Mouse (Mus musculus) liver, embryonic 16.5 days (tissue): ENCODE results near the gene Ly86. TPM values are rescaled to one million over a fixed set of nuclear protein-coding genes. Genes with fewer than 3 reads are reported as not detected.
A peak's percentile ranks its signal among the peaks of the same experiment; 100 is the strongest.

ENCODE experiments used
- ATAC-seq: fragments of 200-750 bp; cut with Nextera tagmentation; 2 replicates; pipeline ENCODE4 v1.8.0; 2017; ENCODE audit warnings: low read depth, mild to moderate bottlenecking, moderate number of reproducible peaks, moderate library complexity
- H3K27ac ChIP-seq: fragments of 300-500 bp; sonication (generic); 2 replicates; pipeline ENCODE4 v1.5.1; 2014; ENCODE audit warnings: mild to moderate bottlenecking, low read length
- H3K27me3 ChIP-seq: fragments of 300-500 bp; sonication (generic); 2 replicates; pipeline ENCODE4 v1.6.1; 2014; ENCODE audit warnings: low read depth, low read length, mixed read lengths; ENCODE audit not compliant: control insufficient read depth, insufficient read depth
- H3K36me3 ChIP-seq: fragments of 300-500 bp; sonication (generic); 2 replicates; pipeline ENCODE4 v1.6.1; 2014; ENCODE audit warnings: mild to moderate bottlenecking; ENCODE audit not compliant: control insufficient read depth, insufficient read depth
- H3K4me1 ChIP-seq: fragments of 300-500 bp; sonication (generic); 2 replicates; pipeline ENCODE4 v1.6.1; 2014; ENCODE audit warnings: low read depth, low read length, mixed read lengths; ENCODE audit not compliant: control insufficient read depth
- H3K4me2 ChIP-seq: fragments of 300-500 bp; sonication (generic); 2 replicates; pipeline ENCODE4 v1.6.1; 2014; ENCODE audit warnings: low read depth, low read length, mixed read lengths
- H3K4me3 ChIP-seq: fragments of 300-500 bp; sonication (generic); 2 replicates; pipeline ENCODE4 v1.5.1; 2014; ENCODE audit warnings: low read depth, mild to moderate bottlenecking, low read length
- H3K9ac ChIP-seq: fragments of 300-500 bp; sonication (generic); 2 replicates; pipeline ENCODE4 v1.6.1; 2014; ENCODE audit warnings: low read depth, low read length
- H3K9me3 ChIP-seq: fragments of 300-500 bp; sonication (generic); replicated peaks from 2 replicates; pipeline ENCODE4 v1.6.1; 2016; ENCODE audit warnings: low read length; ENCODE audit not compliant: control insufficient read depth
- WGBS: fragments of 180-500 bp; shearing (Covaris S2); extraction: QIAGEN DNeasy Blood & Tissue Kit; methylation state at CpG from one replicate; pipeline ENCODE4 v1.1.7; 2014; ENCODE audit not compliant: insufficient replicate concordance; 5-methylcytosine and 5-hydroxymethylcytosine counted together
- polyA plus RNA-seq: library from polyadenylated mRNA; unstranded; fragments of >200 nt; fragmentation: Nextera tagmentation; extraction: Ambion mirVana; gene quantifications from 2 replicates; pipeline ENCODE4 v1.2.1, GENCODE M21; 2015

Ly86 gene
- polyA plus RNA-seq, 1 experiment from 2014 or later = 13.6 TPM

DNA sequence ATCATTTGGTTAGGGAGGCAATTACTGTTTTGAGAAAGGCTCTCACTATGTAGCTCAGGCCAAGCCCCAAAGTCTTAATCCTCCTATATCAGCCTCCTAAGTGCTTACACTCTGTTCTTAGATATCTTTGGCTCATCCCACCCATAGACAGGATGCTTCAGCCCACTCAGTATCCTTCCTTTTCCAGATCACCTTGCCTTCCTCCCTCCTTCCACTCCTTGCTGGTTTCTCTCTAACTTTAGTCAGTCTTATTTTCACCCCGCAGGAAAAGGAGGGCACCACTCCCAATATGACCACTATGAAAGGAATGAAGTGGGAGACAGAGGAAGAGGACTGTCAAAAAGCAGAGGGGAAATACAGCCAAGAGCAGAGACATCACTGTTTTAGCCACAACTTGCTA lies 2.2 kb upstream of the Ly86 start:
- no peak overlapping the region for H3K27ac ChIP-seq
- no peak overlapping the region for H3K4me2 ChIP-seq
- H3K9me3 ChIP-seq = no peaks in the 10 kb centered on the region
- ATAC-seq = no peak
- no peaks in the 10 kb centered on the region for H3K27me3 ChIP-seq
- H3K4me3 ChIP-seq = no peak overlapping the region
- WGBS = 57% methylated on average over 1 of the region's 1 CpGs
- H3K9ac ChIP-seq = no peak overlapping the region
- H3K36me3 ChIP-seq = no peaks in the 10 kb centered on the region
- no peaks in the 10 kb centered on the region; the same call in 1 of the 2 replicates for H3K4me1 ChIP-seq

DNA sequence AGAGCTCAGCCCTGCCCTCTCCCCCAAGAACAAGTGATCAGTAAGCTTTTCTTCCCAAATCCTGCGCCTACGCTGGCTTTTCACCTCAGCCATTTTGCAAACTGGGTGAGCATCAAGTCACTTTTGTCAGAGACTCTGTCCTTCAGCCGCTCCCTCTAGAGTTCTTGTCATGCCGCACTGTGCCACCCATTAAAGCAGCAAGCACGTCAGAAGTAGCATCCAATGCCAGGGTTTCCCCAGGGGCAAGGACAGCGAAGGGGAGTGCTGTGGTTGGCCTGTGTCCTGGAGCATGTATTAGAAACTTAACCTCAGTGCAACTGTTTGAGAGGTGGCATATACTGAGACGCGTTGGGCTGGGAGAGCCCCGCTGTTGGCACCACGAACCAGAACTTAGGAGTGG lies 815 bp downstream of the Ly86 start:
- Histone ChIP-seq H3K4me3 (peak overlapping the region; percentile 11; the same call in 1 of the 2 replicates), H3K27ac (no peak overlapping the region; the same call in 1 of the 2 replicates), H3K9ac (no peak overlapping the region), H3K9me3 (no peaks in the 10 kb centered on the region), H3K36me3 (no peaks in the 10 kb centered on the region), H3K4me2 (no peak overlapping the region), H3K4me1 (no peaks in the 10 kb centered on the region; the same call in 1 of the 2 replicates), H3K27me3 (no peaks in the 10 kb centered on the region)
- WGBS = 73% methylated on average over 10 of the region's 10 CpGs
- no peak for ATAC-seq

DNA sequence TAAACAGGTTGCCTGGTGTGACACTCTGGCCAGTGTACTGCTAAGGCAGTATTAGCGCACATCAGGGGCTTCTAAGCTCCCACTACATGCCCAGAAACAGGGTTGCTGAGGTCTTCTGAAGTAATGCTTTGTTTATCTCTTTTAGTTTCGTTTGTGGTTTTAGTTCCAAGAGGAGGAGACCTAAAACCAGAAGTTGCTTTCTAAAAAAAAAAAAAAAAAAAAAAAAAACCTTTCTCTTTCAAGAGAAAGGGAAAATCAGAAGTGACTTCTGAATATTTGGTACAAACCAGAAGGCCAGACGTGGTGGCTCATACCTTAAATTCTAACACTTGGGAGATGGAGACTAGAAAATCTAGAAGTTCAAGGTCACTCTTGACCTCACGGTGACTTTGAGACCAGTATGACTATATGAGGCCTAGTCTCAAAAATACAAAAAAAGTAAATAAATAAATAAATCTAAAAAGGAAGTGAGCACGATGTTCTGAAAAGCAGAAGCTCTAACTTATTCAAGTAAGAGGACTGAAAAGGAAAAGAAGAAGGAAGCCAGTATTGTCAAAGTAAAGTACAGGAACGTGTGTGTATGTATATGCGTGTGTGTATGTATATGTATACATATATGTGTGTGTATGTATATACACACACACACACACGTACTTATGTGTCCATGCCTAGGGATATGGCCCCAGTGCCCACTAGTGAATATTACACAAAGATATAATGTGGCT lies 3.0 kb downstream of the Ly86 start:
- no peak overlapping the region for H3K4me3 ChIP-seq
- no peak overlapping the region for H3K4me2 ChIP-seq
- 29% methylated on average over 8 of the region's 8 CpGs for WGBS
- no peaks in the 10 kb centered on the region; the same call in 1 of the 2 replicates for H3K4me1 ChIP-seq
- H3K9me3 ChIP-seq = no peaks in the 10 kb centered on the region
- no peaks in the 10 kb centered on the region for H3K27me3 ChIP-seq
- 0 out of 2 replicates have a peak overlapping the region, but pooled peaks have one; percentile 63 for H3K27ac ChIP-seq
- no peak for ATAC-seq
- H3K36me3 ChIP-seq = no peaks in the 10 kb centered on the region
- no peak overlapping the region for H3K9ac ChIP-seq

DNA sequence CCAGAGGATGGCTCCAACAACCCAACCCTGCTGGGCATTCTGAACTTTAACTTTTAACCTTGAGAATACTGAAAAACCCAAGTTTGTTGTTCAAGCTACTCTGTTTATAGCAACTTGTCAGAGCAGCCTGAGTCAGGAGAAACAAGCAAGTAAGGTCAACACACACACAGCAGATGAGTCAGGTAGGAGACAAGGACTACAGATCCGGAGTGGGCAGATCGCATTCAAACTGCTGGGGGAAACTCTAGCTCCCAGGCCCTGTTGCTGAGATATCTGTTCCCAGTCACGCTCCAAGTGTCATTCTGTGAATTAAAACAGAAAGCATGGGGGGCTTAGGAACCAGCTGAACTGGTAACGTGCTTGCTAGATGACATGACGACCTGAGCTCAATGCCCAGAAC lies 4.0 kb downstream of the Ly86 start:
- Histone ChIP-seq H3K27ac (no peak overlapping the region), H3K4me2 (no peak overlapping the region), H3K36me3 (no peaks in the 10 kb centered on the region)

DNA sequence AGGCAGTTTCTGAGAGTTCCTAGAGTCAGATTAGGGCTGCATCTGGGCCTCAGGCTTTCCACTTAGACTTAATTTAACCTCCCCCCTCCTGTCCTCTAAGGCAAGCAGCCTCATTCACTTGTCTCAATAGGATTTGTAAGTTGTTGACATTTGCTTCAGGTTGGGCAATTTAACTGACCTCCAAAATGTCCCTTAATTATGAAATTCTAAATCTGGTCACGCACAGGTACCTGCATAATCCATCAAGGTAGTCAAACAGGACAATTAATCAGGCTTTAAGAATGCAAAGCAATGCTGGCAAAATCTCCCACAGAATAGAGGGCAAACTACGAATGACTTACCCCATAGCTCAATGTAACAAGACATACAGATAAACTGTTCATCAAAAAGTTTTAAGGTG lies 8.0 kb downstream of the Ly86 start:
- H3K9me3 ChIP-seq = no peaks in the 10 kb centered on the region
- H3K4me3 ChIP-seq = no peak overlapping the region
- no peaks in the 10 kb centered on the region for H3K36me3 ChIP-seq
- H3K27ac ChIP-seq = no peak overlapping the region
- no peaks in the 10 kb centered on the region for H3K27me3 ChIP-seq
- 44% methylated on average over 2 of the region's 2 CpGs for WGBS
- ATAC-seq = no peak
- H3K4me1 ChIP-seq = no peaks in the 10 kb centered on the region; the same call in 1 of the 2 replicates
- H3K4me2 ChIP-seq = no peak overlapping the region
- H3K9ac ChIP-seq = no peak overlapping the region

More for the DNA sequence above, 4.0 kb downstream of the Ly86 start:
- WGBS = 66% methylated on average over 5 of the region's 5 CpGs
- H3K9ac ChIP-seq = no peak overlapping the region
- no peaks in the 10 kb centered on the region; the same call in 1 of the 2 replicates for H3K4me1 ChIP-seq
- H3K9me3 ChIP-seq = no peaks in the 10 kb centered on the region
- no peak for ATAC-seq
- H3K27me3 ChIP-seq = no peaks in the 10 kb centered on the region
- H3K4me3 ChIP-seq = no peak overlapping the region

DNA sequence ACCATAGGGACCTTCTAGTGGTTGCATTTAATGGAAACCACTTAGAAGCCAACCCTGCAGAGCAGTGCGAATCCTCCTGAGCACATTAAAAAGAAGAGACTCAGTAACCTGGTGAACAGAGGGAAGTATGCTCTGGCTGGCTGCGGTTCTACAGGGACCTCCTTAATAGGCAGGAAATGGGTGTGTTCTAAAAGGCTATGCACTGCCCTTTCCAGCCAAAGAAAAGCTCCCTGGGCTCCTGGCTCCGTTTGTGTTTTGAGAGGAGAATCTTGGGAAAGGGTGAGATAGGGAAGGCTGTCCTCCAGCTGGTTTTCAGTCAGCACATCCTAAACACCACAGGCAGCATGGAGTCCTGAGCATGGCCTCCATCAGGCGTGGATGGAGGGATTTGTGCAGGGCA lies 8.9 kb downstream of the Ly86 start:
- Histone ChIP-seq H3K36me3 (no peaks in the 10 kb centered on the region), H3K27me3 (no peaks in the 10 kb centered on the region), H3K4me1 (no peaks in the 10 kb centered on the region; the same call in 1 of the 2 replicates), H3K4me2 (no peak overlapping the region), H3K9ac (no peak overlapping the region), H3K9me3 (no peaks in the 10 kb centered on the region), H3K27ac (no peak overlapping the region), H3K4me3 (no peak overlapping the region)
- 15% methylated on average over 4 of the region's 4 CpGs for WGBS
- no peak for ATAC-seq

DNA sequence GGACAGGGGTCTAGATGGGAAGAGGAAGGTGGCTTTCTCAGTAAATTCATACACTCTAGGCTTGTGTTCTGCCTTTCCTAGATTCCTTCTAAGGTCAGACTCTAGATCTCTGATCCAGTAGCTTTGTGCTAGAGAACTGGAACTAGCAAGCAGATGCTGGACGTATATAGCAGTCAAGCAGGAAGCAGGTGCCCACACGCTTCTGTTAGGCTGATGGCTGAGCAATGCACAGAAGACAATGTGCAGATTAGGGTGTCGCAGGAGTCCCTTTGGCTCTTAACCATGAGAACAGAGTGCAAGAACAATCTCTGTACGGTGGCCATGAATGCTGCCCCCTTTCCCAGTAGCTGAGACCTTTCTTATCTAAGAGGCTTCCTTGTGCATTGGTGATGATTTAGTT lies 9.4 kb downstream of the Ly86 start:
- ATAC-seq = no peak
- Histone ChIP-seq H3K9me3 (no peaks in the 10 kb centered on the region), H3K27me3 (no peaks in the 10 kb centered on the region), H3K4me3 (no peak overlapping the region), H3K4me2 (no peak overlapping the region), H3K27ac (no peak overlapping the region), H3K9ac (no peak overlapping the region), H3K36me3 (no peaks in the 10 kb centered on the region), H3K4me1 (no peaks in the 10 kb centered on the region; the same call in 1 of the 2 replicates)
- WGBS = 18% methylated on average over 4 of the region's 4 CpGs

DNA sequence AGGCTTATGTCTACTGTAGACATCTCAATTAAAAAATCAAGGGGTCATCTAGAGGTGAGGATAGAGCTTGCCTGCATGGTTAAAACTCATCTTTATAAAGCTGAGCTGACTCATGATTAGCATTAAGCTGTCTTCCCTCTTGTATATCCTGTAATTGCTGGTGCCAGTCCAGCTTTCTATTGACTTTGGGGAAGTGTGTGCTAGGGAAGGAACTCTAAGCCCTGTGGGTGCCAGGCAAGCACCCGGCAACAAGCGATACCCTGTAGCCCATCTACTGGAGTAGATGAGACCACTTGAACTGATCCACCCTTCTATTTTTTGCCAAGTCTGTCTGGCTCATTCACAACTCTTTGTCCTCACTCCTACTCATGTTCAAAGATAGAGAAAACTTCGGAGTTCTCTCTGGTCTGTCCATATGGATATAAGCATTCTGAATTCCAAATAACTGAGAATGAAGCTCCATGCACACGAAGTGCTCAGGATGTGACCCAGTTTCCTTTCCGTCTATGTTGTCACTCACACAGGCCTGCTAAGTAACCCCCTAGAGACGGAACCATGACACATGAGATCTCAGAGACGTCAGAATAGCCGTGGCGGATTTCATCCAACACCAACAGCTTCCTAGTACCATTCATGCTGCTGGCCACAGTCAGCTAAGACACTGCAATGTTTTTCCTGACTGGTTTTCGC lies 10.8 kb downstream of the Ly86 start:
- Histone ChIP-seq H3K27me3 (no peaks in the 10 kb centered on the region), H3K4me2 (no peak overlapping the region), H3K9me3 (no peaks in the 10 kb centered on the region), H3K9ac (no peak overlapping the region), H3K36me3 (no peaks in the 10 kb centered on the region), H3K4me1 (no peaks in the 10 kb centered on the region; the same call in 1 of the 2 replicates), H3K27ac (no peak overlapping the region), H3K4me3 (no peak overlapping the region)
- WGBS = 49% methylated on average over 10 of the region's 10 CpGs
- ATAC-seq = no peak

DNA sequence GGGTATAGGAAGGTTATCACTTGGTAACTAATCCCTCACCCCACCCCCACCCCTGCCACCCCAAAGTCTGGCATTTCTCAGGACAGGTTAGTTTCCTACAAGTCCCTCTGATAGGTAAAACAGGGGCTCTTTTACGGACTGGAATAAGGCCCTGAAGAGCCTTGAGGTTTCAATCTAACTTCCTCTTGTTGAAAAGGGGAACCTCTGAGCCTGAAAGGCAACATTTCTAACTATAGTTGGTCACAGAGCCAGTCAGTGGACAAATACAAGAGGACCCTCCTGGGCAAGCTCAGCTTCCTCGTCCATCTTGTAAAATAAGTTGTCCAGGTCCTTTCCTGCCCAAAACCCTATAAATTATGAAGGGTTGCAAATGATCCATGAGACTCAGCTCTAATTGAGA lies 11.5 kb downstream of the Ly86 start:
- Histone ChIP-seq H3K4me3 (no peak overlapping the region), H3K27me3 (no peaks in the 10 kb centered on the region), H3K36me3 (no peaks in the 10 kb centered on the region), H3K4me1 (no peaks in the 10 kb centered on the region; the same call in 1 of the 2 replicates), H3K27ac (peak overlapping the region; percentile 0; the same call in 1 of the 2 replicates), H3K9ac (no peak overlapping the region), H3K9me3 (no peaks in the 10 kb centered on the region), H3K4me2 (no peak overlapping the region)
- WGBS = 17% methylated on average over 2 of the region's 2 CpGs
- ATAC-seq = no peak
